Mouse (Mus musculus) stomach, embryonic 16.5 days (tissue): ENCODE measurements at regions not wholly inside any gene's neighbourhood (a gene's known extent, or its start where the extent isn't known, plus 50 kb on each side); places are given as distances from the start of the nearest gene placed in this dataset.

Experiments
- ATAC-seq: fragments of 200-750 bp; cut with Nextera tagmentation; 2 replicates; pipeline ENCODE4 v1.8.0; 2017; ENCODE audit warnings: moderate number of reproducible peaks, moderate TSS enrichment; ENCODE audit not compliant: insufficient read depth, low FRiP score
- H3K27ac ChIP-seq: fragments of 300-500 bp; sonication (generic); 2 replicates; pipeline ENCODE4 v1.5.1; 2014; ENCODE audit warnings: low read length
- H3K27me3 ChIP-seq: fragments of 300-500 bp; sonication (generic); 2 replicates; pipeline ENCODE4 v1.6.1; 2014; ENCODE audit warnings: low read length, control low read depth, mixed read lengths; ENCODE audit not compliant: control insufficient read depth, insufficient read depth
- H3K36me3 ChIP-seq: fragments of 300-500 bp; sonication (generic); 2 replicates; pipeline ENCODE4 v1.6.1; 2014; ENCODE audit warnings: low read length; ENCODE audit not compliant: control insufficient read depth, insufficient read depth
- H3K4me1 ChIP-seq: fragments of 300-500 bp; sonication (generic); 2 replicates; pipeline ENCODE4 v1.6.1; 2014; ENCODE audit warnings: low read length, control low read depth, mixed read lengths; ENCODE audit not compliant: control insufficient read depth, insufficient read depth
- H3K4me2 ChIP-seq: fragments of 300-500 bp; sonication (generic); 2 replicates; pipeline ENCODE4 v1.6.1; 2014; ENCODE audit warnings: low read depth, low read length, mixed read lengths
- H3K4me3 ChIP-seq: fragments of 300-500 bp; sonication (generic); replicated peaks from 2 replicates; pipeline ENCODE4 v1.5.1; 2014; ENCODE audit warnings: mild to moderate bottlenecking, low read length
- H3K9ac ChIP-seq: fragments of 300-500 bp; sonication (generic); 2 replicates; pipeline ENCODE4 v1.6.1; 2014; ENCODE audit warnings: low read length
- H3K9me3 ChIP-seq: fragments of 300-500 bp; sonication (generic); replicated peaks from 2 replicates; pipeline ENCODE4 v1.6.1; 2016; ENCODE audit warnings: low read length, control low read depth; ENCODE audit not compliant: control insufficient read depth
- WGBS: fragments of 180-500 bp; shearing (Covaris S2); extraction: QIAGEN DNeasy Blood & Tissue Kit; methylation state at CpG from one replicate; pipeline ENCODE4 v1.1.7; 2014; 5-methylcytosine and 5-hydroxymethylcytosine counted together

GRCm38 (mm10) chr4:31493087-31493511 is 470.8 kb upstream of the Map3k7 start:
- Histone ChIP-seq H3K4me1 (no peaks in the 10 kb centered on the region), H3K4me2 (no peak overlapping the region), H3K27ac (no peak overlapping the region), H3K9me3 (no peaks in the 10 kb centered on the region), H3K27me3 (no peaks in the 10 kb centered on the region), H3K36me3 (no peaks in the 10 kb centered on the region), H3K4me3 (no peak overlapping the region), H3K9ac (no peak overlapping the region)
- 73% methylated on average over 3 of the region's 3 CpGs for WGBS
- ATAC-seq = no peak

GRCm38 (mm10) chr4:31499888-31500287 is 464.0 kb upstream of the Map3k7 start:
- H3K4me2 ChIP-seq = no peak overlapping the region
- H3K27me3 ChIP-seq = no peaks in the 10 kb centered on the region
- no peak for ATAC-seq
- no peak overlapping the region for H3K9ac ChIP-seq
- no peaks in the 10 kb centered on the region for H3K36me3 ChIP-seq
- no peak overlapping the region for H3K4me3 ChIP-seq
- H3K4me1 ChIP-seq = no peaks in the 10 kb centered on the region
- no peaks in the 10 kb centered on the region for H3K9me3 ChIP-seq
- WGBS = 83% methylated on average over 2 of the region's 2 CpGs
- H3K27ac ChIP-seq = no peak overlapping the region

GRCm38 (mm10) chr4:31500432-31500831 is 463.5 kb upstream of the Map3k7 start:
- Histone ChIP-seq H3K4me3 (no peak overlapping the region), H3K4me1 (no peaks in the 10 kb centered on the region), H3K27ac (no peak overlapping the region), H3K27me3 (no peaks in the 10 kb centered on the region), H3K9ac (no peak overlapping the region), H3K4me2 (no peak overlapping the region), H3K9me3 (no peaks in the 10 kb centered on the region), H3K36me3 (no peaks in the 10 kb centered on the region)
- 81% methylated on average over 4 of the region's 4 CpGs for WGBS
- ATAC-seq = no peak

- H3K4me3 ChIP-seq = no peak overlapping the region
- 37% methylated on average over 4 of the region's 4 CpGs for WGBS
- no peaks in the 10 kb centered on the region for H3K9me3 ChIP-seq
- H3K27me3 ChIP-seq = no peaks in the 10 kb centered on the region
- ATAC-seq = peak; percentile 83; the same call in 1 of the 2 replicates
- H3K9ac ChIP-seq = no peak overlapping the region
- no peak overlapping the region for H3K27ac ChIP-seq
- H3K4me1 ChIP-seq = peaks cover 4% of the 10 kb centered on the region
- H3K4me2 ChIP-seq = no peak overlapping the region
- H3K36me3 ChIP-seq = no peaks in the 10 kb centered on the region
Measured at GRCm38 (mm10) chr4:31525638-31526207, 438.2 kb upstream of the Map3k7 start.

GRCm38 (mm10) chr4:31536811-31537210 is 427.1 kb upstream of the Map3k7 start:
- Histone ChIP-seq H3K36me3 (no peaks in the 10 kb centered on the region), H3K4me1 (no peaks in the 10 kb centered on the region), H3K27me3 (no peaks in the 10 kb centered on the region), H3K9me3 (no peaks in the 10 kb centered on the region), H3K4me3 (no peak overlapping the region), H3K4me2 (no peak overlapping the region), H3K9ac (no peak overlapping the region), H3K27ac (no peak overlapping the region)
- whole genome bisulfite sequencing = 31% methylated on average over 1 of the region's 1 CpGs
- ATAC-seq = no peak

GRCm38 (mm10) chr4:31553780-31554394 is 410.0 kb upstream of the Map3k7 start:
- no peaks in the 10 kb centered on the region for H3K36me3 ChIP-seq
- H3K4me3 ChIP-seq = no peak overlapping the region
- ATAC-seq = no peak
- 89% methylated on average over 16 of the region's 16 CpGs for WGBS
- H3K9me3 ChIP-seq = no peaks in the 10 kb centered on the region
- H3K4me1 ChIP-seq = no peaks in the 10 kb centered on the region
- H3K27me3 ChIP-seq = no peaks in the 10 kb centered on the region
- no peak overlapping the region for H3K4me2 ChIP-seq
- no peak overlapping the region for H3K9ac ChIP-seq
- H3K27ac ChIP-seq = no peak overlapping the region

- ATAC-seq = no peak
- H3K4me1 ChIP-seq = no peaks in the 10 kb centered on the region
- no peak overlapping the region for H3K9ac ChIP-seq
- no peaks in the 10 kb centered on the region for H3K9me3 ChIP-seq
- H3K27ac ChIP-seq = no peak overlapping the region
- H3K4me3 ChIP-seq = no peak overlapping the region
- no peaks in the 10 kb centered on the region for H3K27me3 ChIP-seq
- H3K4me2 ChIP-seq = no peak overlapping the region
- H3K36me3 ChIP-seq = no peaks in the 10 kb centered on the region
- 88% methylated on average over 1 of the region's 1 CpGs for WGBS
Measured at GRCm38 (mm10) chr4:31555077-31555476, 408.8 kb upstream of the Map3k7 start.

- no peak overlapping the region for H3K4me3 ChIP-seq
- no peak overlapping the region for H3K27ac ChIP-seq
- ATAC-seq = no peak
- H3K9me3 ChIP-seq = no peaks in the 10 kb centered on the region
- no peak overlapping the region for H3K9ac ChIP-seq
- H3K36me3 ChIP-seq = no peaks in the 10 kb centered on the region
- H3K27me3 ChIP-seq = no peaks in the 10 kb centered on the region
- 77% methylated on average over 7 of the region's 7 CpGs for WGBS
- H3K4me1 ChIP-seq = no peaks in the 10 kb centered on the region
- no peak overlapping the region for H3K4me2 ChIP-seq
Measured at GRCm38 (mm10) chr4:31557261-31557660, 406.6 kb upstream of the Map3k7 start.

- Histone ChIP-seq H3K27me3 (no peaks in the 10 kb centered on the region), H3K4me2 (no peak overlapping the region), H3K36me3 (no peaks in the 10 kb centered on the region), H3K9ac (no peak overlapping the region), H3K4me3 (no peak overlapping the region), H3K27ac (no peak overlapping the region), H3K9me3 (no peaks in the 10 kb centered on the region), H3K4me1 (no peaks in the 10 kb centered on the region)
- no peak for ATAC-seq
- WGBS = 85% methylated on average over 4 of the region's 4 CpGs
Measured at GRCm38 (mm10) chr4:31560305-31560704, 403.6 kb upstream of the Map3k7 start.
